Mouse (Mus musculus) kidney, embryonic 16.5 days (tissue): ENCODE measurements around the gene Arv1. TPM values are rescaled to one million over a fixed set of nuclear protein-coding genes. Genes with fewer than 3 reads are reported as not detected.

Experiments
- ATAC-seq: fragments of 200-750 bp; cut with Nextera tagmentation; 2 replicates; pipeline ENCODE4 v1.8.0; 2017; ENCODE audit warnings: moderate TSS enrichment; ENCODE audit not compliant: low FRiP score, low TSS enrichment
- H3K27ac ChIP-seq: fragments of 300-500 bp; sonication (generic); 2 replicates; pipeline ENCODE4 v1.5.1; 2014; ENCODE audit warnings: low read length
- H3K27me3 ChIP-seq: fragments of 300-500 bp; sonication (generic); 2 replicates; pipeline ENCODE4 v1.6.1; 2014; ENCODE audit warnings: low read length, control low read depth, mixed read lengths; ENCODE audit not compliant: insufficient read depth
- H3K36me3 ChIP-seq: fragments of 300-500 bp; sonication (generic); 2 replicates; pipeline ENCODE4 v1.6.1; 2014; ENCODE audit warnings: low read length, control low read depth, mixed read lengths; ENCODE audit not compliant: insufficient read depth
- H3K4me1 ChIP-seq: fragments of 300-500 bp; sonication (generic); 2 replicates; pipeline ENCODE4 v1.6.1; 2014; ENCODE audit warnings: low read length, control low read depth, mixed read lengths; ENCODE audit not compliant: insufficient read depth
- H3K4me2 ChIP-seq: fragments of 300-500 bp; sonication (generic); replicated peaks from 2 replicates; pipeline ENCODE4 v1.6.1; 2014; ENCODE audit warnings: low read depth, low read length
- H3K4me3 ChIP-seq: fragments of 300-500 bp; sonication (generic); 2 replicates; pipeline ENCODE4 v1.5.1; 2014; ENCODE audit warnings: mild to moderate bottlenecking, low read length
- H3K9ac ChIP-seq: fragments of 300-500 bp; sonication (generic); replicated peaks from 2 replicates; pipeline ENCODE4 v1.6.1; 2014; ENCODE audit warnings: low read length
- H3K9me3 ChIP-seq: fragments of 300-500 bp; sonication (generic); 2 replicates; pipeline ENCODE4 v1.6.1; 2016; ENCODE audit warnings: low read length, control low read depth
- WGBS: fragments of 180-500 bp; shearing (Covaris S2); extraction: QIAGEN DNeasy Blood & Tissue Kit; methylation state at CpG from one replicate; pipeline ENCODE4 v1.1.7; 2014; 5-methylcytosine and 5-hydroxymethylcytosine counted together
- polyA plus RNA-seq: library from polyadenylated mRNA; unstranded; fragments of >200 nt; fragmentation: Nextera tagmentation; extraction: Ambion mirVana; gene quantifications from 2 replicates; pipeline ENCODE4 v1.2.1, GENCODE M21; 2015

The Arv1 gene
- polyA plus RNA-seq = 23.8 and 27.2 TPM in 2 replicates

- Histone ChIP-seq H3K27ac (peak within 1 kb of the TSS; percentile 32; the same call in 1 of the 2 replicates), H3K27me3 (no peaks in the 10 kb centered on the region), H3K4me2 (peak within 1 kb of the TSS; percentile 86), H3K4me3 (peak within 1 kb of the TSS; percentile 82), H3K36me3 (peaks cover 5% of the 10 kb centered on the region; the same call in 1 of the 2 replicates), H3K9me3 (no peaks in the 10 kb centered on the region), H3K4me1 (peaks cover 19% of the 10 kb centered on the region), H3K9ac (peak within 1 kb of the TSS; percentile 79)
- peak; percentile 100 for ATAC-seq
- WGBS = under 1% methylated on average over 57 of the region's 59 CpGs
These were observed at the start of gene Arv1, which contains the start of gene Ttc13 for GRCm38 (mm10) chr8:124721862-124722515. Arv1 (plus strand) TSS chr8:124722139. Ttc13 (minus strand) TSS chr8:124721983.

DNA sequence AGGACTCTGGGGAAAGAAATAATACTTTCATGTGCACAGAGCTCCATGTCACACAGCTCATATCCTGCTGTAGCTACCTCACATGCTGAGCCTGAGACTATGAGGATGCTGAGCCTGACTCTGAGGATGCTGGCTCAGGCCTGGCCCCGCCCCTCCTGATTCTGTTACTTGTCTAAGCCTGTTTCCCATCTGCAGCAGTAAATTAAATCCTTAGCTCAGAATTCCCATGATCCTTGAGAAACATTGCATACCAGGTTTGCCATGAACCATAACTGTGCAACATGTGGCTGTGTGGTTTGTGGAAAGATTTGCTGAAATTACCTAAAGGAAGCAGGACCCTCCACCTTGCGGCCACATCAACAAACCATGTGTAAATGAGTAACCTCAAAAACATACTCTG lies 49.6 kb upstream of the Arv1 start:
- Histone ChIP-seq H3K9ac (no peak overlapping the region), H3K9me3 (no peaks in the 10 kb centered on the region), H3K27ac (no peak overlapping the region), H3K4me3 (no peak overlapping the region), H3K27me3 (no peaks in the 10 kb centered on the region), H3K4me1 (no peaks in the 10 kb centered on the region), H3K4me2 (no peak overlapping the region), H3K36me3 (peaks cover 13% of the 10 kb centered on the region)
- WGBS = 85% methylated on average over 2 of the region's 2 CpGs
- no peak for ATAC-seq

GRCm38 (mm10) chr8:124676661-124677060 lies 45.3 kb upstream of the Arv1 start:
- ATAC-seq = no peak
- H3K4me1 ChIP-seq = no peaks in the 10 kb centered on the region

DNA sequence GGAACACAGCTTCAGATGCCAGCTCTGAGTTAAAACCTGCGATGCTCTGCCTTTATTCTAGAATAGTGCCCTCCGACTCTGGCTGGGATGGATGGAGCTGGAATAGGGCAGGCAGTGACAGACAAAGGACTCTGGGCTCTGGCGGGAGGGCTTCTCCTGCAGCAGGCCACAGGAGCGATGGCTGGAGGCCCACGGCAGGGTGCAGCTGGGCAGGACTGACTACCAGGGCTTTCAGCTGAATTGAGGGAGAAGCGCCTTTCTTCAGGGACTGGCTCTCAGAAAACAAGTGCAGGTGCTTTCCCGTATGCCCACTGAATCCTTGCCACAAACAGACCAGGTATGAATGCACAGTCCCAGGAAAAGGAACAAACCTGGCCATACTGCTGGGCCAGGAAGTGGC lies 44.9 kb upstream of the Arv1 start:
- no peak for ATAC-seq
- Histone ChIP-seq H3K27ac (no peak overlapping the region), H3K9me3 (no peaks in the 10 kb centered on the region), H3K9ac (0 out of 2 replicates have a peak overlapping the region, but pooled peaks have one; percentile 31), H3K4me3 (no peak overlapping the region), H3K4me1 (no peaks in the 10 kb centered on the region), H3K4me2 (no peak overlapping the region), H3K27me3 (no peaks in the 10 kb centered on the region), H3K36me3 (peaks cover 22% of the 10 kb centered on the region; the same call in 1 of the 2 replicates)
- 92% methylated on average over 7 of the region's 7 CpGs for WGBS

More at GRCm38 (mm10) chr8:124676661-124677060, 45.3 kb upstream of the Arv1 start:
- H3K27me3 ChIP-seq = no peaks in the 10 kb centered on the region
- WGBS = 95% methylated on average over 4 of the region's 4 CpGs
- H3K4me2 ChIP-seq = no peak overlapping the region
- H3K4me3 ChIP-seq = no peak overlapping the region
- H3K27ac ChIP-seq = no peak overlapping the region
- peaks cover 19% of the 10 kb centered on the region; the same call in 1 of the 2 replicates for H3K36me3 ChIP-seq
- no peak overlapping the region for H3K9ac ChIP-seq
- no peaks in the 10 kb centered on the region for H3K9me3 ChIP-seq

GRCm38 (mm10) chr8:124677486-124677885 lies 44.5 kb upstream of the Arv1 start:
- Histone ChIP-seq H3K4me2 (no peak overlapping the region), H3K27me3 (no peaks in the 10 kb centered on the region), H3K4me1 (no peaks in the 10 kb centered on the region), H3K27ac (no peak overlapping the region), H3K9me3 (no peaks in the 10 kb centered on the region), H3K9ac (0 out of 2 replicates have a peak overlapping the region, but pooled peaks have one; percentile 31), H3K36me3 (peaks cover 24% of the 10 kb centered on the region; the same call in 1 of the 2 replicates), H3K4me3 (no peak overlapping the region)
- ATAC-seq = peak; percentile 89
- 46% methylated on average over 12 of the region's 12 CpGs for WGBS

DNA sequence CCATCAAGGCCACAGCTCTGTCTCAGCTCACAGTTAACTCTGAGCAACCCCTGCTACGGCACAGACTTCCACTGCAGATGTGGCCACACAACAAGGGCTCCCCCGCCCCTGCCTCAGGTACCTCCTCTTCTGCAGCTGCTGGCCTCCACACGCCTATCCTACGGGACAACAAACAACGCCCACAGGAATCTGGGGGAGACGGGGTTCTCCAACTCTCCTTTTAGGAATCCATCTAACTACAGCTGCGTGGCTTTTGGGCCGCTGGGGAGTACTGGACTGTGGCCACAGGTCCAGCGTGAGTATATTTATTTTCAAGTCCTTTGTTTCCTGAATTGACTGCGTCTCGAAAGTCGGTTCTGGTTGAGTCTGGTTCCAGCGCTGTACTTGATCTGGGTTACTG lies 43.7 kb upstream of the Arv1 start:
- Histone ChIP-seq H3K4me3 (no peak overlapping the region), H3K27me3 (no peaks in the 10 kb centered on the region), H3K9ac (no peak overlapping the region), H3K4me1 (no peaks in the 10 kb centered on the region), H3K4me2 (no peak overlapping the region), H3K27ac (no peak overlapping the region), H3K36me3 (peaks cover 24% of the 10 kb centered on the region; the same call in 1 of the 2 replicates), H3K9me3 (no peaks in the 10 kb centered on the region)
- 84% methylated on average over 13 of the region's 13 CpGs for WGBS
- no peak for ATAC-seq

DNA sequence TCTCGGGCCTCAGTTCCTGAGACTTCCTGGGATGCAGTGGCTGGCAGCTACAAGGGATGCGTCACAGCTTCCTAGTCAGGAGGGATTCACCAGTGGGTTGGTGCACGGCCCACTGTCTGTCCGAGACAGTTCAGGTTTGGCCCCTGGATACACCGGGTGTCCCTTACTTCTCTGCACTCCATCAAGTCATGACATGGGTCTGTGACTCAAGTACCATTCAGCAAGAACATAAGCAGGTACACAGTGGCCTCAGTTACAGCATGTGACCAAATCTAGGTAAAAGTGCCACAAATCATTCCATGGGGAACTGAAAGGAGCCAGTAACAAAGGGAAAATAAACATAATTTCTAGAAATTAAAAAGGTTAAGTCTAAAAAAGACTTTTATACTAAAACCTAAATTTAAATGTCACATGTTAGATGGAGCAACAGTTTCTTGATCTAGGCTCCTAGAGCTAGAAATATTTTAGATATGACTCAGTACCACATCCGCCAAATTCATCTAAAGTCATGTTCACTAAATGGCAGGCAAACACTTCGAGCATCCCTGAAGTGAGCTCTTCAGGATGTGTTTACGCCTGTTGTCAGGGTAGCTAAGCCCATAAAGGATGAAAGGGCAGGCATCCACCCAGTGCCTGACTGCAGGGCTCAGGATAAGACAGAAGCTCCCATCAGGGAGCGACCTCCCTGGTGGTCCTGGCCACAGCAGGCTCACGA lies 40.7 kb upstream of the Arv1 start:
- H3K27me3 ChIP-seq = no peaks in the 10 kb centered on the region
- H3K9me3 ChIP-seq = no peaks in the 10 kb centered on the region
- H3K4me3 ChIP-seq = no peak overlapping the region
- no peak overlapping the region for H3K9ac ChIP-seq
- H3K4me2 ChIP-seq = no peak overlapping the region
- WGBS = 88% methylated on average over 10 of the region's 10 CpGs
- H3K4me1 ChIP-seq = no peaks in the 10 kb centered on the region
- no peak overlapping the region for H3K27ac ChIP-seq
- peaks cover 31% of the 10 kb centered on the region for H3K36me3 ChIP-seq
- no peak for ATAC-seq

DNA sequence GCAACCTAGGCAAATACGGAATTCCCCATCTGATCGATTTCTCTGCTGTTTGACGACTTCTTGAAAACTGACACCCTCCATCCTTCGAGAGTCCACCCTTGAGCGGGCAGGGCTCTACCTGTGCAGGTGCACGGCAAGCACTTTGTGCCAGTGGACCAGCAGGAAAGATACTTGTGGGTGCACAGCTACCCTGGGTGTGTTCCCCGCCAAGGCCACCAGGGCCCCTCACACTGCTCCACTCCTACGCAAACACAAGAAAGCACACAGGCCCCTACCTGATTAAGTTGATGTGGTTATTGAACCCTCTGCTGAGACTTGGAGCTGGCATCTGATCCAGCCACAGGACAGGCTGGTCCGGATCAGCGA lies 40.2 kb upstream of the Arv1 start:
- no peak for ATAC-seq
- no peaks in the 10 kb centered on the region for H3K27me3 ChIP-seq
- H3K4me2 ChIP-seq = no peak overlapping the region
- H3K4me3 ChIP-seq = no peak overlapping the region
- H3K27ac ChIP-seq = no peak overlapping the region
- WGBS = 81% methylated on average over 10 of the region's 10 CpGs
- H3K9me3 ChIP-seq = no peaks in the 10 kb centered on the region
- H3K4me1 ChIP-seq = no peaks in the 10 kb centered on the region
- peaks cover 31% of the 10 kb centered on the region for H3K36me3 ChIP-seq
- H3K9ac ChIP-seq = no peak overlapping the region

DNA sequence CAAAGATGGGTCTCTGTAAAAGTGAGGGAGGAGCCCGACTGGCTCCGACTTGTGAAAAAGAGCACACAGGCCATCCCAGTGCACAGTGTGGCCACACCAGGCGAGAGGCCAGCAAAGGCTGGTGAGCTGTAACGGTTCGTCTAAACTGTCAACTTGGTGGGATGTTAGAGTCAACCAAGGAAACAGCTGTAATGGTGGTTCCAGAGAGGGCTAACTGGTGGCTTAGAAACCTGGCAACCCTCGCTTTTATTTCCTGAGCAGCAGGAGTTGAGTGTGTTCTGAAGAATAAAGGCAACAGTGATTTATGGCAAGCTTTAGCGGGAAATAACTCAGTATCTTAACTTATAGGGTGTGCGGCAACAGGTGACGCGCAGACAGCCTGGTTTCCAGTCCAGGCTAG lies 39.7 kb upstream of the Arv1 start:
- Histone ChIP-seq H3K9ac (no peak overlapping the region), H3K9me3 (no peaks in the 10 kb centered on the region), H3K36me3 (peaks cover 31% of the 10 kb centered on the region), H3K27ac (no peak overlapping the region), H3K4me2 (no peak overlapping the region), H3K27me3 (no peaks in the 10 kb centered on the region), H3K4me1 (no peaks in the 10 kb centered on the region), H3K4me3 (no peak overlapping the region)
- WGBS = 88% methylated on average over 10 of the region's 10 CpGs
- no peak for ATAC-seq

DNA sequence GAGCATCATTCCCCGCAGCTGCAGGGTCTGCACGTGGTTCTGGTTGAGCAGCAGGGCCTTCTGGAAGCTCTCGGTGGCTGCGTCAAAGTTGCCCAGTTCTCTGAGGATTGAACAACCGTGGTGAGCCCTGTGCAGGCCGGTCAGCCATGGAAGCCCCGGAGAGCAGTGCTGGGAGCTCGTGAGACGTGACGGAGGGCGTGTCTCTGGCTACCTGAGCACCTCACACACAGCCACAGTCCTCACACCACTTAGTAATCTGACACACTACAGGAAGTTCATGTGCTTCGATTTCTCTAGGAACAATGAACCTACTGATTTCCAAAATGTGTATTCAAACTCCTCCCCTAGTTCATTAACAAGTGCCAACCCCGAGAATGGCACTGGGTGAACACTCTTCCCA lies 33.0 kb upstream of the Arv1 start:
- Histone ChIP-seq H3K27ac (no peak overlapping the region), H3K4me3 (no peak overlapping the region), H3K36me3 (peaks cover 22% of the 10 kb centered on the region), H3K27me3 (no peaks in the 10 kb centered on the region), H3K4me2 (no peak overlapping the region), H3K9ac (no peak overlapping the region), H3K4me1 (no peaks in the 10 kb centered on the region), H3K9me3 (no peaks in the 10 kb centered on the region)
- WGBS = 69% methylated on average over 13 of the region's 13 CpGs
- no peak for ATAC-seq
